Mouse (Mus musculus) embryonic facial prominence, embryonic 12.5 days (tissue): ENCODE results near the gene Pkdrej. TPM values are rescaled to one million over a fixed set of nuclear protein-coding genes. Genes with fewer than 3 reads are reported as not detected.
"Not testable (repeated sequence)": the region's sequence is repeated elsewhere in the genome, so short reads cannot be mapped to it uniquely, and the experiment has no call there.

Experiments used
- ATAC-seq: fragments of 200-750 bp; cut with Nextera tagmentation; 2 replicates; pipeline ENCODE4 v1.8.0; 2017; ENCODE audit not compliant: insufficient number of reproducible peaks, insufficient read depth, low FRiP score, low TSS enrichment
- H3K27ac ChIP-seq: fragments of 300-500 bp; sonication (generic); 2 replicates; pipeline ENCODE4 v1.5.1; 2016; ENCODE audit warnings: mild to moderate bottlenecking
- H3K27me3 ChIP-seq: fragments of 300-500 bp; sonication (generic); 2 replicates; pipeline ENCODE4 v1.6.1; 2016; ENCODE audit warnings: mild to moderate bottlenecking, moderate library complexity
- H3K36me3 ChIP-seq: fragments of 300-500 bp; sonication (generic); 2 replicates; pipeline ENCODE4 v1.6.1; 2016; ENCODE audit warnings: mild to moderate bottlenecking
- H3K4me1 ChIP-seq: fragments of 300-500 bp; sonication (generic); 2 replicates; pipeline ENCODE4 v1.6.1; 2016
- H3K4me2 ChIP-seq: fragments of 300-500 bp; sonication (generic); replicated peaks from 2 replicates; pipeline ENCODE4 v1.6.1; 2016; ENCODE audit warnings: mild to moderate bottlenecking, moderate library complexity
- H3K4me3 ChIP-seq: fragments of 300-500 bp; sonication (generic); 2 replicates; pipeline ENCODE4 v1.5.1; 2016; ENCODE audit warnings: mild to moderate bottlenecking
- H3K9ac ChIP-seq: fragments of 300-500 bp; sonication (generic); 2 replicates; pipeline ENCODE4 v1.6.1; 2016; ENCODE audit warnings: mild to moderate bottlenecking, moderate library complexity
- H3K9me3 ChIP-seq: fragments of 300-500 bp; sonication (generic); 2 replicates; pipeline ENCODE4 v1.6.1; 2016; ENCODE audit warnings: mild to moderate bottlenecking, moderate library complexity
- WGBS: fragments of 180-500 bp; shearing (Covaris S2); methylation state at CpG from one replicate; pipeline ENCODE4 v1.1.7; 2016; 5-methylcytosine and 5-hydroxymethylcytosine counted together
- polyA plus RNA-seq: library from polyadenylated mRNA; unstranded; fragments of >200 nt; fragmentation: Nextera tagmentation; extraction: Ambion mirVana; gene quantifications from 2 replicates; pipeline ENCODE4 v1.2.1, GENCODE M21; 2016

The Pkdrej gene
- polyA plus RNA-seq, 1 experiment from 2014 or later = 0.33 TPM

DNA sequence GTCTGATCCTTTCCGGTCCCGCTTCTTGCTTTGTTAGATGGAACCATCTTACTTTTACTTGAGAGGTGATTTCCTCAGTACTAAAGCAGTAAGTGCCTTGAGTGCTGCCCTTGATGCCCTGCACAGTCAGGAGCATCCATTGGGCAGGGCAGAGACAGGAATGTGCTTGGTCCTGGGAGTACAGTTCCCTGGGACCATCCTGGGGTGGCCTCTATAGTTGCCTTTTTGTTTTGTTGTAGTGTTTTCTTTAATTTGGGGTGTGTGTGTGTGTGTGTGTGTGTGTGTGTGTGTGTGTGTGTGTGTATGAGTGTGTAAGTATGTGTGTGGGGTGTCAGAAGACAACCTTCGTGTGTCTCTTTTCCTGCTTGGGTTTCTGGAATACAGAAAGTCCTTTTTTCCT, 37.2 kb downstream of the Pkdrej start:
- H3K36me3 ChIP-seq = no peaks in the 10 kb centered on the region
- no peak overlapping the region for H3K9ac ChIP-seq
- no peak overlapping the region for H3K4me2 ChIP-seq
- no peak overlapping the region for H3K27ac ChIP-seq
- no peak overlapping the region for H3K4me3 ChIP-seq
- H3K27me3 ChIP-seq = no peaks in the 10 kb centered on the region
- H3K9me3 ChIP-seq = no peaks in the 10 kb centered on the region
- 87% methylated on average over 3 of the region's 3 CpGs for WGBS
- ATAC-seq = no peak
- H3K4me1 ChIP-seq = no peaks in the 10 kb centered on the region

DNA sequence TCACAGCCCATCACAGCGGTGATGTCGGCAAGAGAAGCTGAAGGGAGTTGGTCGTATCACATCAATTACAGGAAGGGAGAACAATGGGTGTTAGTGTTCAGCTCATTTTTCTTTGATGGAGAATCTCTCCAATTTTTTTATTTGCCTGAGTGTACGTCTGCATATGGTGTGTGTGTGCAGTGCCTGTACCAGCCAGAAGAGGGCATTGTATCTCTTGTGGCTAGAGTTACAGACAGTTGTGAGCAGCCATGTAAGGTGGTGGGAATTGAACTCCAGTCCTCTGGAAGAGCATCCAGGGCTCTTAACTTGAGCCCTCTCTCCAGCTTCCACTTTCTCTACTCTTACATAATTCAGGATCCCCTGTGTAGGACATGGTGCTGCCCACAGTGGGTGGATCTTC, 38.4 kb downstream of the Pkdrej start:
- H3K36me3 ChIP-seq = no peaks in the 10 kb centered on the region
- no peak overlapping the region for H3K9ac ChIP-seq
- WGBS = 90% methylated on average over 4 of the region's 4 CpGs
- H3K27me3 ChIP-seq = no peaks in the 10 kb centered on the region
- H3K9me3 ChIP-seq = no peaks in the 10 kb centered on the region
- no peak overlapping the region for H3K4me3 ChIP-seq
- no peak for ATAC-seq
- H3K4me1 ChIP-seq = no peaks in the 10 kb centered on the region
- no peak overlapping the region for H3K4me2 ChIP-seq
- H3K27ac ChIP-seq = no peak overlapping the region

GRCm38 (mm10) chr15:85778891-85779290, 42.6 kb downstream of the Pkdrej start:
- not testable (repeated sequence) for H3K27ac ChIP-seq, H3K36me3 ChIP-seq, H3K4me2 ChIP-seq, ATAC-seq, H3K9ac ChIP-seq, H3K9me3 ChIP-seq, H3K4me1 ChIP-seq, H3K4me3 ChIP-seq, H3K27me3 ChIP-seq
- WGBS = 85% methylated on average over 6 of the region's 6 CpGs

GRCm38 (mm10) chr15:85776771-85777170, 44.8 kb downstream of the Pkdrej start:
- no peak overlapping the region for H3K9ac ChIP-seq
- no peak for ATAC-seq
- 76% methylated on average over 5 of the region's 5 CpGs for WGBS

DNA sequence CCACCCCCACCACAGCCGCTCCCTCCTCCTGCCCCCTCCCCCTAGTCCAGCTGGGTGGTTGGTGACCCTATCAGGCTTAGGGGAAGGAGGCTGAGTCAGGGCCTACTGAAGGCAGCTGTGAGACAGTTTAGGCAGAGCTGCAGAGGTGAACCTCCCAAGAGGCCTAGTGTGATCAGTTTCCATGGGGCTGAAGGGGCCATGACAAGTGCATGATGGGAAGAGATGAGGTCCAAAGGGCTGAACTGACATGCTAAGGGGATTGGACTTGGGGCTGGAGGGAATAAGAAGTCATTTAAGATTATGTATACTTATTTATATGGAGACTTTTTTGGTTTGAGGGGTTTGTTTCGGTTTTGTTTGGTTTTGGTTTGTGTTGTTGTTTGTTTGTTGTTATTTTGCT, 45.3 kb downstream of the Pkdrej start:
- Histone ChIP-seq H3K4me2 (no peak overlapping the region), H3K27ac (no peak overlapping the region), H3K36me3 (no peaks in the 10 kb centered on the region), H3K4me1 (no peaks in the 10 kb centered on the region), H3K4me3 (no peak overlapping the region), H3K9ac (no peak overlapping the region), H3K9me3 (no peaks in the 10 kb centered on the region), H3K27me3 (no peaks in the 10 kb centered on the region)
- no peak for ATAC-seq
- 89% methylated on average over 2 of the region's 2 CpGs for WGBS

More at GRCm38 (mm10) chr15:85776771-85777170, 44.8 kb downstream of the Pkdrej start:
- Histone ChIP-seq H3K27ac (no peak overlapping the region), H3K4me2 (no peak overlapping the region), H3K9me3 (no peaks in the 10 kb centered on the region), H3K4me1 (no peaks in the 10 kb centered on the region), H3K36me3 (no peaks in the 10 kb centered on the region), H3K27me3 (no peaks in the 10 kb centered on the region), H3K4me3 (no peak overlapping the region)

GRCm38 (mm10) chr15:85775001-85775400, 46.5 kb downstream of the Pkdrej start:
- H3K4me3 ChIP-seq = no peak overlapping the region
- no peaks in the 10 kb centered on the region for H3K4me1 ChIP-seq
- no peak overlapping the region for H3K27ac ChIP-seq
- no peaks in the 10 kb centered on the region for H3K36me3 ChIP-seq
- no peak for ATAC-seq
- H3K4me2 ChIP-seq = no peak overlapping the region
- no peaks in the 10 kb centered on the region for H3K9me3 ChIP-seq
- no peak overlapping the region for H3K9ac ChIP-seq
- 87% methylated on average over 7 of the region's 7 CpGs for WGBS
- no peaks in the 10 kb centered on the region for H3K27me3 ChIP-seq

GRCm38 (mm10) chr15:85774419-85774818, 47.1 kb downstream of the Pkdrej start:
- no peaks in the 10 kb centered on the region for H3K27me3 ChIP-seq
- H3K9ac ChIP-seq = no peak overlapping the region
- no peak overlapping the region for H3K4me2 ChIP-seq
- no peak for ATAC-seq
- no peak overlapping the region for H3K4me3 ChIP-seq
- H3K9me3 ChIP-seq = no peaks in the 10 kb centered on the region
- H3K4me1 ChIP-seq = no peaks in the 10 kb centered on the region
- WGBS = 88% methylated on average over 9 of the region's 9 CpGs
- no peaks in the 10 kb centered on the region for H3K36me3 ChIP-seq
- no peak overlapping the region for H3K27ac ChIP-seq

GRCm38 (mm10) chr15:85772146-85772740, 49.3 kb downstream of the Pkdrej start:
- Histone ChIP-seq H3K36me3 (no peaks in the 10 kb centered on the region), H3K27me3 (no peaks in the 10 kb centered on the region), H3K4me3 (no peak overlapping the region), H3K4me2 (no peak overlapping the region), H3K4me1 (no peaks in the 10 kb centered on the region), H3K27ac (no peak overlapping the region), H3K9ac (no peak overlapping the region), H3K9me3 (no peaks in the 10 kb centered on the region)
- no peak for ATAC-seq
- WGBS = 81% methylated on average over 11 of the region's 11 CpGs

- Histone ChIP-seq H3K9me3 (no peaks in the 10 kb centered on the region), H3K27ac (no peak overlapping the region), H3K4me3 (no peak overlapping the region), H3K27me3 (no peaks in the 10 kb centered on the region), H3K36me3 (no peaks in the 10 kb centered on the region), H3K9ac (no peak overlapping the region), H3K4me2 (no peak overlapping the region), H3K4me1 (no peaks in the 10 kb centered on the region)
- 82% methylated on average over 17 of the region's 17 CpGs for WGBS
- no peak for ATAC-seq
Measured at GRCm38 (mm10) chr15:85771306-85772121, 50.0 kb downstream of the Pkdrej start.

DNA sequence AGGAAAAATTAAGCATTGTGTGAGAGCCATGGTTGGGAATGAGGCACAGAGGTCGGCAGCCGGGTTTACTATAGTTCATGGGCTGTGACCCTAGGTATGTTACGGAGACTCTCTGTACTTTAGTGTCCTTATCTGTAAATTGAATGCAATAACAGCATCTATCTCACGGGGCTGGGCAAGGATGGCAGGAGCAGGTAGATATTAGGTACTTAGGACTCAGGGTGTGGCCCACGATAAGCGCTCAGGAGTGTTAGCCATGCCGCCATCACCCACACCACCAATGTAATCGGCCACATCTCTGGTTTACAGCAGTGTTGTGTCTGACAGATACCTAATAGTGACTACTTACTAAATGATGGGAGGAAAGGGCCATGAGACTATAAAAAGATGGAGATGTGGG, 52.5 kb downstream of the Pkdrej start:
- ATAC-seq = no peak
- no peak overlapping the region for H3K9ac ChIP-seq
- WGBS = 90% methylated on average over 8 of the region's 8 CpGs

GRCm38 (mm10) chr15:85766677-85767076, 54.9 kb downstream of the Pkdrej start:
- Histone ChIP-seq H3K36me3 (no peaks in the 10 kb centered on the region), H3K27me3 (0 out of 2 replicates have a peak, but pooled peaks cover 2% of the 10 kb centered on the region), H3K4me2 (no peak overlapping the region), H3K9ac (no peak overlapping the region), H3K27ac (no peak overlapping the region), H3K4me1 (no peaks in the 10 kb centered on the region), H3K4me3 (no peak overlapping the region), H3K9me3 (no peaks in the 10 kb centered on the region)
- no peak for ATAC-seq
- 87% methylated on average over 5 of the region's 5 CpGs for WGBS

More for the DNA sequence above, 52.5 kb downstream of the Pkdrej start:
- Histone ChIP-seq H3K4me1 (no peaks in the 10 kb centered on the region), H3K36me3 (no peaks in the 10 kb centered on the region), H3K4me3 (no peak overlapping the region), H3K9me3 (no peaks in the 10 kb centered on the region), H3K4me2 (no peak overlapping the region), H3K27ac (no peak overlapping the region), H3K27me3 (no peaks in the 10 kb centered on the region)

GRCm38 (mm10) chr15:85765022-85765421, 56.5 kb downstream of the Pkdrej start:
- Histone ChIP-seq H3K27ac (no peak overlapping the region), H3K27me3 (0 out of 2 replicates have a peak, but pooled peaks cover 2% of the 10 kb centered on the region), H3K4me3 (no peak overlapping the region), H3K36me3 (no peaks in the 10 kb centered on the region), H3K4me2 (no peak overlapping the region), H3K9me3 (no peaks in the 10 kb centered on the region), H3K4me1 (no peaks in the 10 kb centered on the region), H3K9ac (no peak overlapping the region)
- no peak for ATAC-seq
- WGBS = 45% methylated on average over 3 of the region's 3 CpGs
